Mouse (Mus musculus) ES-E14 (cell line): Measurements from ENCODE around the gene Thrb. TPM values are rescaled to one million over a fixed set of nuclear protein-coding genes. Genes with fewer than 3 reads are reported as not detected.

Source experiments
- DNase-seq: peaks from one replicate; pipeline ENCODE4 v3.0.0-alpha.2; 2013; ENCODE audit warnings: low read depth, low spot score
- H3K27ac ChIP-seq: 2 replicates; pipeline ENCODE4 v1.5.1; 2012; ENCODE audit warnings: low read depth, mild to moderate bottlenecking, low read length, moderate library complexity, mixed read lengths; ENCODE audit not compliant: poor library complexity, insufficient read depth, severe bottlenecking
- H3K36me3 ChIP-seq: 2 replicates; pipeline ENCODE4 v1.6.1; 2012; ENCODE audit warnings: mild to moderate bottlenecking, low read length, moderate library complexity, mixed read lengths; ENCODE audit not compliant: control insufficient read depth, poor library complexity, insufficient read depth, severe bottlenecking
- H3K4me1 ChIP-seq, 2 experiments: fragments of 150-350 bp in 1 of 2; sonication (generic) in 1 of 2; 2 replicates each; pipeline ENCODE4 v1.6.1; 2012; ENCODE audit warnings: low read length in 2 of 2, mild to moderate bottlenecking in 1 of 2, mixed read lengths in 1 of 2; ENCODE audit not compliant: control insufficient read depth in 2 of 2, insufficient read depth in 2 of 2, poor library complexity in 1 of 2
- H3K4me3 ChIP-seq, 2 experiments: fragments of 150-350 bp in 1 of 2; sonication (generic) in 1 of 2; 2 replicates each; pipeline ENCODE4 v1.5.1; 2012; ENCODE audit warnings: low read length in 2 of 2, low read depth in 1 of 2, mild to moderate bottlenecking in 1 of 2, mixed read lengths in 1 of 2; ENCODE audit not compliant: insufficient read depth in 1 of 2, poor library complexity in 1 of 2, severe bottlenecking in 1 of 2
- H3K9ac ChIP-seq: 2 replicates; pipeline ENCODE4 v1.6.1; 2012; ENCODE audit warnings: low read depth, mild to moderate bottlenecking, low read length, mixed read lengths; ENCODE audit not compliant: poor library complexity, insufficient read depth, severe bottlenecking
- H3K9me3 ChIP-seq: fragments of 150-350 bp; sonication (generic); 2 replicates; pipeline ENCODE4 v1.6.1; 2012; ENCODE audit warnings: low read depth, mild to moderate bottlenecking, low read length; ENCODE audit not compliant: control insufficient read depth, insufficient read depth
- CHD2 ChIP-seq: IDR thresholded peaks from 2 replicates; pipeline ENCODE4 v1.6.1; 2014; ENCODE audit warnings: mild to moderate bottlenecking, low read depth, low read length, inconsistent platforms
- HCFC1 ChIP-seq: IDR thresholded peaks from 2 replicates; pipeline ENCODE4 v1.6.1; 2012; ENCODE audit warnings: low read length, inconsistent platforms, borderline replicate concordance; ENCODE audit not compliant: insufficient read depth
- MAFK ChIP-seq: IDR thresholded peaks from 2 replicates; pipeline ENCODE4 v1.6.1; 2014; ENCODE audit warnings: mild to moderate bottlenecking, low read depth, low read length, inconsistent platforms; ENCODE audit not compliant: insufficient read depth
- ZC3H11A ChIP-seq: IDR thresholded peaks from 2 replicates; pipeline ENCODE4 v1.6.1; 2012; ENCODE audit warnings: low read depth, mild to moderate bottlenecking, inconsistent platforms, low read length, borderline replicate concordance
- ZNF384 ChIP-seq: IDR thresholded peaks from 2 replicates; pipeline ENCODE4 v1.6.1; 2012; ENCODE audit warnings: low read depth, low read length, inconsistent platforms
- in situ Hi-C, 2 experiments: fragments of 600-800 bp; cut with MboI; formaldehyde crosslinking; loops; one replicate each; pipeline ENCODE4 v1.15.1; 2025; ENCODE audit warnings: low sequenced_read_pairs in 2 of 2, inconsistent platforms in 1 of 2; ENCODE audit not compliant: unreplicated experiment in 2 of 2
- total RNA-seq: library from RNA; depleted of rRNA; stranded (reverse); fragments of 300-350 nt; gene quantifications from 2 replicates; pipeline ENCODE4 v1.2.3, GENCODE M21; 2012

Thrb gene
- total RNA-seq, 1 experiment = 0.76 TPM

DNA sequence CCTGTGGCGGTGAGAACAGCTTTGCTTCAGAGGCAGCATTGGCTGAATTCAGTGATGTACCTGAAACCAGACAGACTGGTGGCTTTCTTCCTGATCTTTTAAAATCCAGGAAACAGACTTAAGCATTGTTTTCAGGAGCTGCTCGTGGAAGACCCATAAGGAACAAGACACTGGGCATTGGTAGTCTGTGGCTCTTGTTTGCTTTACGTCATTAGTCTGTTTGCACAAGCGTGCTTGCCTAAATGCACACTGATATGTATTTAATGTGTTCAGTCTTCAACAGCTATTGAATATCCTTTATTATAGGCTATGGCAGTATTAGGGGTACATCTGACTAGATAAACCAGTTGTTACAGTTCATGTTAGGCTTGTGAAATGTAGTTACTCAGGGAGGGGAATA is 67.8 kb downstream of the Thrb start:
- Histone ChIP-seq H3K4me1 (no peaks in the 10 kb centered on the region), H3K4me3 (no peak overlapping the region), H3K27ac (no peak overlapping the region), H3K9ac (no peak overlapping the region), H3K9me3 (no peaks in the 10 kb centered on the region), H3K36me3 (no peaks in the 10 kb centered on the region)
- TF ChIP-seq HCFC1 (no peak), MAFK (no peak), ZNF384 (no peak), CHD2 (no peak), ZC3H11A (no peak)
- DNase-seq = no peak
- in situ Hi-C loops = no loop called here

- H3K9me3 ChIP-seq = no peaks in the 10 kb centered on the region
- no peak overlapping the region for H3K4me3 ChIP-seq
- H3K27ac ChIP-seq = no peak overlapping the region
- H3K4me1 ChIP-seq = no peaks in the 10 kb centered on the region
- in situ Hi-C loops = no loop called here
- no peak overlapping the region for H3K9ac ChIP-seq
- TF ChIP-seq ZC3H11A (no peak), MAFK (no peak), HCFC1 (no peak), CHD2 (no peak), ZNF384 (no peak)
- H3K36me3 ChIP-seq = no peaks in the 10 kb centered on the region
- no peak for DNase-seq
These were observed 68.8 kb downstream of the Thrb start for GRCm38 (mm10) chr14:17728889-17729288.

- Histone ChIP-seq H3K36me3 (no peaks in the 10 kb centered on the region), H3K27ac (no peak overlapping the region)
- in situ Hi-C loops = no loop called here
These were observed 71.0 kb downstream of the Thrb start for GRCm38 (mm10) chr14:17731020-17731419.

GRCm38 (mm10) chr14:17733077-17733778 is 73.2 kb downstream of the Thrb start:
- no peak for DNase-seq
- Histone ChIP-seq H3K9ac (no peak overlapping the region), H3K36me3 (no peaks in the 10 kb centered on the region), H3K4me1 (0 out of 4 replicates have a peak, but pooled peaks cover 0 to 2% of the 10 kb centered on the region in 2 experiments), H3K27ac (no peak overlapping the region), H3K9me3 (no peaks in the 10 kb centered on the region), H3K4me3 (no peak overlapping the region)
- TF ChIP-seq ZNF384 (no peak), HCFC1 (no peak), CHD2 (no peak), ZC3H11A (no peak), MAFK (no peak)
- in situ Hi-C loops = no loop called here

More at GRCm38 (mm10) chr14:17731020-17731419, 71.0 kb downstream of the Thrb start:
- Histone ChIP-seq H3K9me3 (no peaks in the 10 kb centered on the region), H3K9ac (no peak overlapping the region), H3K4me1 (no peaks in the 10 kb centered on the region), H3K4me3 (no peak overlapping the region)
- TF ChIP-seq ZNF384 (no peak), HCFC1 (no peak), ZC3H11A (no peak), CHD2 (no peak), MAFK (no peak)
- DNase-seq = no peak
